Mouse (Mus musculus) G1E (cell line): ENCODE results near the gene Prr7. TPM values are rescaled to one million over a fixed set of nuclear protein-coding genes. Genes with fewer than 3 reads are reported as not detected.

Experiments
- ATAC-seq: 2 replicates; pipeline ENCODE4 v1.8.0; 2016; ENCODE audit warnings: mild to moderate bottlenecking; ENCODE audit not compliant: insufficient number of reproducible peaks, poor library complexity, low FRiP score, severe bottlenecking; ENCODE audit errors: extremely low read depth
- DNase-seq: peaks from one replicate; pipeline ENCODE4 v3.0.0; 2012; ENCODE audit warnings: low spot score
- H3K27me3 ChIP-seq: 2 replicates; pipeline ENCODE4 v1.6.1; 2012; ENCODE audit warnings: mild to moderate bottlenecking, low read length, inconsistent platforms; ENCODE audit not compliant: insufficient read depth
- H3K36me3 ChIP-seq: replicated peaks from 2 replicates; pipeline ENCODE3; 2012; ENCODE audit warnings: mild to moderate bottlenecking, inconsistent platforms
- H3K4me1 ChIP-seq: 2 replicates; pipeline ENCODE4 v1.6.1; 2012; ENCODE audit warnings: low read depth, low read length, inconsistent platforms, mixed read lengths; ENCODE audit not compliant: insufficient read depth
- H3K4me3 ChIP-seq: 2 replicates; pipeline ENCODE4 v1.5.1; 2012; ENCODE audit warnings: low read depth, mild to moderate bottlenecking, inconsistent platforms, low read length, moderate library complexity, mixed read lengths
- H3K9me3 ChIP-seq: replicated peaks from 2 replicates; pipeline ENCODE4 v1.6.1; 2012; ENCODE audit warnings: inconsistent platforms
- CTCF ChIP-seq: IDR thresholded peaks from 2 replicates; pipeline ENCODE4 v1.5.1; 2012; ENCODE audit warnings: low read depth, low read length, inconsistent platforms, mixed read lengths
- GATA1 ChIP-seq: IDR thresholded peaks from 2 replicates; pipeline ENCODE4 v1.6.1; 2012; ENCODE audit warnings: borderline replicate concordance, low read length, inconsistent platforms, mixed read lengths
- GATA2 ChIP-seq: IDR thresholded peaks from 2 replicates; pipeline ENCODE4 v1.6.1; 2012; ENCODE audit warnings: low read depth, low read length, inconsistent platforms, borderline replicate concordance
- POLR2AphosphoS5 ChIP-seq: IDR thresholded peaks from 2 replicates; pipeline ENCODE4 v1.6.1; 2012; ENCODE audit warnings: low read depth, low read length, inconsistent platforms; ENCODE audit not compliant: insufficient replicate concordance
- TAL1 ChIP-seq: conservative IDR thresholded peaks from 2 replicates; pipeline ENCODE4 v1.6.1; 2012; ENCODE audit warnings: low read depth, low read length, inconsistent platforms, mixed read lengths
- polyA plus RNA-seq: library from polyadenylated mRNA; stranded (reverse); fragments of >175 nt; gene quantifications from 2 replicates; pipeline ENCODE4 v1.2.3, GENCODE M21; 2012
- total RNA-seq, 2 experiments: library from RNA; stranded (forward) in 1 of 2; stranded (reverse) in 1 of 2; fragments of 200-1000 nt in 1 of 2; fragments of >200 nt in 1 of 2; fragmentation: Nextera tagmentation in 1 of 2; gene quantifications; 2 replicates each; pipeline ENCODE4 v1.2.3; 2014 to 2017

Gene Prr7
- total and polyA plus RNA-seq, 3 experiments, result 0.44 to 1.6 TPM; not detected in 1

DNA sequence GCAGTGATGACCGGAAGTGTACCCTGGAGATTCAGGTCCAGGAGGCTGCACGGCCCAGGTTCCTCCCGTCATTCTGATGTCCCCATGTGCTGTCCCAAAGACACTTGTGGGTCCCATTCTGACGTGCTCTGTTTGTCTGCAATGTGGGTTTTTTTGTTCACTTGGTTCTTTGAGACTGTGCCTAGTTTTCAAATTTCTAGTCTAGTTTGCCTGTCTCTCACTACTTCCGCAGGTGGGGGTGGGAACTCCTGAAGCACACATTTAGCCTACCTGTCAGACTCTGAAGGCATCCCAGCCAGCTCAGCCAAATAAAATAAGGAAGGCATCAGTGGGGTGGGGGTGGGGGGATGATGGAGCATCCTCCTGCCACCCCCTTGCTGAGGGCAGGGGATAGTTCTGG lies 15.9 kb upstream of the Prr7 start:
- TF ChIP-seq TAL1 (no peak), GATA2 (no peak), POLR2AphosphoS5 (no peak), GATA1 (no peak), CTCF (no peak)
- no peak for ATAC-seq
- Histone ChIP-seq H3K36me3 (peaks cover 68% of the 10 kb centered on the region), H3K9me3 (no peaks in the 10 kb centered on the region), H3K27me3 (no peaks in the 10 kb centered on the region), H3K4me3 (no peak overlapping the region), H3K4me1 (peaks cover 63% of the 10 kb centered on the region)
- DNase-seq, result no peak

GRCm38 (mm10) chr13:55449205-55449604 lies 14.9 kb upstream of the Prr7 start:
- no peaks in the 10 kb centered on the region for H3K9me3 ChIP-seq
- H3K36me3 ChIP-seq, result peaks cover 78% of the 10 kb centered on the region
- no peak for ATAC-seq
- H3K4me1 ChIP-seq, result peaks cover 56% of the 10 kb centered on the region
- H3K4me3 ChIP-seq, result 0 out of 2 replicates have a peak overlapping the region, but pooled peaks have one; percentile 18
- no peak for DNase-seq
- H3K27me3 ChIP-seq, result no peaks in the 10 kb centered on the region
- TF ChIP-seq POLR2AphosphoS5, result no peak
- no peak for TF ChIP-seq GATA1
- no peak for TF ChIP-seq GATA2
- no peak for TF ChIP-seq CTCF
- TF ChIP-seq TAL1, result no peak

DNA sequence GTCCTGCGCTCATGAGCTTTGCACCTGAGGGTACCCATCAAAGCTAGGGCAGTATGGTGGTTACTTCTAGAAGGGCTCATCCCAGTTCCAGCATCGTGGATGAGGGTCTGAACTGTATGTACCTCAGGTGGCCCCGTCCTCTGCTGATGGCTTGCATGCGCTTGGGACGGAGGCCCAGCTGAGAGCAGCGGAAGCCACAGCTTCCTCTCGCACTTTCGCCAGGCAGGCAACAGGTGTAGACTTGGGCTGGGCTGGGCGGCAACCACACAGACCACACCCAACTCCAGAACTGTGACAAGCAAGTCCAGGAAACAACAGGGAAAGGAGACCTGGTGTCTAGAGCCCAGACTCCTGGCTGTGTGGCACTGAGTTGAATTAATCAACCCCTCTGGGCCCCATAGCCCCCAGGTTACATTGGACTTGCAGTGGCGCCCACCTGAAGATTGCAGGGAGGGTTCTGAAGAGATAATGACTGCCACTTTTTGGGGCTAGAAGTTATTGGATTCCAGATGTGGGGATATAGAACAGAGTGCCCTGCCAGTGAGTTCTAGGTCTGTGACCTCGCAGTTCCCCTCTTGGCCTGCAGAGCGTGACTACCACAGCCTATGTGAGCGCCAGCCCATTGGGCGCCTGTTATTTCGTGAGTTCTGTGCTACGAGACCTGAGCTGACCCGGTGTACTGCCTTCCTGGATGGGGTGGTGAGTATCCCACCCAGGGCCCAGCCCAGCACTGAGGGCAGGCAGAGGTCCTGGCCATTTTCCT lies 14.2 kb upstream of the Prr7 start:
- no peak for DNase-seq
- no peak for ATAC-seq
- peaks cover 85% of the 10 kb centered on the region for H3K36me3 ChIP-seq

DNA sequence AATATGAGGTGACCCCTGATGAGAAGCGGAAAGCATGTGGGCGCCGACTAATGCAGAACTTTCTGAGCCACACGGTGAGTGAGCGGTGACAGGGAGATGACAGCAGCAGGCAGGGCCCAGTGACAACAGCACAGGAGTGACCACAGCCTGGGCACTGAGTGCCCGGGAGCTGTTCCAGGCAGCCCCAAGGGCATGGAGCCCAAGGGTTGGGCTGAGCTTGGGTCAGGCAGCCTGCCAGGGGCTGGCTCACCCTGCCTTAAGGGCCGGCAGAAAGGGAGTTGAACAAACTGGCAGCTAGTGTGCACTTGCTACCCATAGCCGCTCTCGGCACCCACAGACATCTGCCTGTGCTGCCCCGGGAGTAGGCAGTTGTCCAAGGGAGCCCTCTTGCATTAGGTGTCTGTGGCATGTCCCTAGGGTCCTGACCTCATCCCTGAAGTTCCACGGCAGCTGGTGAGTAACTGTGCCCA lies 13.5 kb upstream of the Prr7 start:
- H3K4me3 ChIP-seq, result no peak overlapping the region
- no peak for ATAC-seq
- H3K9me3 ChIP-seq, result no peaks in the 10 kb centered on the region
- H3K4me1 ChIP-seq, result peaks cover 51% of the 10 kb centered on the region
- DNase-seq, result no peak
- H3K27me3 ChIP-seq, result no peaks in the 10 kb centered on the region
- TF ChIP-seq POLR2AphosphoS5, result no peak
- H3K36me3 ChIP-seq, result peaks cover 92% of the 10 kb centered on the region

More for the DNA sequence above, 14.2 kb upstream of the Prr7 start:
- no peak for TF ChIP-seq GATA1
- no peak for TF ChIP-seq TAL1
- TF ChIP-seq GATA2, result no peak
- no peak; the same call in 1 of the 2 replicates for TF ChIP-seq CTCF
- TF ChIP-seq POLR2AphosphoS5, result no peak
- peaks cover 53% of the 10 kb centered on the region for H3K4me1 ChIP-seq
- no peaks in the 10 kb centered on the region for H3K9me3 ChIP-seq
- peak overlapping the region; percentile 18; the same call in 1 of the 2 replicates for H3K4me3 ChIP-seq
- no peaks in the 10 kb centered on the region for H3K27me3 ChIP-seq

DNA sequence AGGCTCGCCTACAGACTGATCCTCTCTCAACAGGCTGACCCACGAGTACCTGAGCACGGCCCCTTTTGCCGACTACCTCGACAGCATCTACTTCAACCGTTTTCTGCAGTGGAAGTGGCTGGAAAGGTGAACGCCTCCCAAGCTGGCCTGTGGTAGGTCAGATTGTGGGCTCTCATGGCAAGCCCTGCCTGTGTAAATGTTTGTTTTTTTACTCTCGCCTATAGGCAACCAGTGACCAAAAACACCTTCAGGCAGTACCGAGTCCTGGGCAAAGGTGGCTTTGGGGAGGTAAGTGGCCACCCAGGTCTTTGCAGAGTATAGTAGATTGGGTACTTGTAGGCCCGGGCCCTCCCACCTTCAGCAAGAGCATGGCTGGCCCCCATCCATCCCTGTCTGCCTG lies 12.8 kb upstream of the Prr7 start:
- Histone ChIP-seq H3K27me3 (no peaks in the 10 kb centered on the region), H3K4me3 (no peak overlapping the region), H3K9me3 (no peaks in the 10 kb centered on the region), H3K36me3 (peaks cover 99% of the 10 kb centered on the region), H3K4me1 (peaks cover 46% of the 10 kb centered on the region)
- no peak for TF ChIP-seq CTCF
- no peak for TF ChIP-seq GATA1
- TF ChIP-seq GATA2, result no peak
- TF ChIP-seq TAL1, result no peak
- TF ChIP-seq POLR2AphosphoS5, result no peak
- ATAC-seq (no peak), DNase-seq (no peak)

DNA sequence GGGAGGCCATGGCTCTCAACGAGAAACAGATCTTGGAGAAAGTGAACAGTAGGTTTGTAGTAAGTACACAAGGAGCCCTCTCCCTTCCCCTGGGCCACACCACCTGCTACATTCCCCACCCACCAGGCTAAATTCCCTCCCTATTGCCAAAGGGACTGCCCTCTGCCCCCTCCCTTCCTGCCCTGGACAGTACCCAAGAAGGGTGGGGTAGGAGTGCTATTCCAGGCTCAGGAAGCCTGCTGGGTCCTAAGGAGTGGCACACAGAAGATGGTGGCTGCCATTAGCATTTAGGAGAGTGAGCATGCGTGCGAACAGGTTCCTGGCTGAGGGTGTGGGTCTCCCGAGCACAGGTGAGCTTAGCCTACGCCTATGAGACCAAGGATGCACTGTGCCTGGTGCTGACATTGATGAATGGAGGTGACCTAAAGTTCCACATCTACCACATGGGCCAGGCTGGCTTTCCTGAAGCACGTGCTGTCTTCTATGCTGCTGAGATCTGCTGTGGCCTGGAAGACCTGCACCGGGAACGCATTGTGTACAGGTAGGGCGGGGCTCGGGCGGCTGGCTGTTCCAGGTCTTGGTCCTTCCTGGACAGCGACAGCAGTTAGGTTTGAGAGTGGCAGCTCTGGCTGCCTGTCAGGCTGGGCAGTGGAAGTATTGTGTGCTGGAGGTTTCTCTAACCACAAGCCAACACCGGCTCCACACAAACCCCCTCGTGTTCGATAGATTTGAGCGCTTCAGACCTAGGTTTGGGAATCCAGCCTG lies 12.1 kb upstream of the Prr7 start:
- ATAC-seq, result no peak

More for the DNA sequence above, 12.1 kb upstream of the Prr7 start:
- Histone ChIP-seq H3K27me3 (no peaks in the 10 kb centered on the region), H3K36me3 (peaks cover 100% of the 10 kb centered on the region), H3K9me3 (no peaks in the 10 kb centered on the region), H3K4me1 (peaks cover 39% of the 10 kb centered on the region), H3K4me3 (no peak overlapping the region)
- no peak for DNase-seq
- TF ChIP-seq CTCF (no peak), GATA2 (no peak), POLR2AphosphoS5 (no peak), TAL1 (no peak), GATA1 (no peak)
